Mouse (Mus musculus): Measurements from ENCODE around the gene Gm9821.

Gene Gm9821

GRCm38 (mm10) chr2:91945483-91945882 lies at the start of gene Gm9821:
Gene Gm9821 (plus strand): TSS chr2:91945703.
- no peak for DNase-seq (ENCODE audit: low read depth, low spot score)

DNA sequence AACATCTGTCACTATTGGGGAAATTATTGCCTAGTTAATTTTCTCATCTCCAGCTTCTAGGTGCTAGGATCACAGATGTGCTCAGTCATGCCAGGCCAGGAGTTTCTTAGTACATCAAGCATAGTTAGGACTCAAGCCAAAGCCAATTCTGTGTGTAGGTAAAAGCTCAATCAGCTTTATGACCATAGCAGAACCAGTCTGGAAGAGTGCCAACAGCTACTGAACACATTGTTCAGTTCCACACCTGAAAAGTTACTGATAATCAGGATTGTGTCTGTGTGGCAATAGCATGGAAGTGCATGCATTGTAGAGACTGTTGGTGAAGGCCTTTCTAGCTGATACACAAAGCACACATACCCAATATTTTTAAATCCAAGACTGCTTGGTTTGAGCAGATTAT lies 47.5 kb upstream of the Gm9821 start:
- DNase-seq (ENCODE audit: low read depth, low spot score): no peak

DNA sequence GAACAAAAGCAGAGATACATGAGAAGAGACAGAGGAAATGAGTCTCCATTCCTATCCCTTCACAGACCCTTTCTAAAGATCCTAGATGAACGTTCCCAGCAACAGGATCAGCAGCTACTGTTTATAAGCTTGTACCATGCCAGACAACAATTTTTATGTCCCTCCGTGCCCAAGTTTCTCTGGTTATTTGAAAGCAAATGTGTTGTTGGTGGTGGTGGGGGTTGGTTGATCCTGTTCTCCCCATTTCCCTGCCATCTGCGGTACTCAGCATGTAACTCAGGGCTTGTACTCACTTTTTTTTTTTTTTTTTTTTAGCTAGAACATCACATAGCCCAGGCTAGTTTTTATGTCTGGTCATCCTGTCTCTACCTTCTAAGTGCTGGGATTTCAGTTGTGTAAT lies 46.4 kb upstream of the Gm9821 start:
- DNase-seq (ENCODE audit: low read depth, low spot score): no peak

- no peak for DNase-seq (ENCODE audit: low read depth, low spot score)
Measured at GRCm38 (mm10) chr2:91900431-91900830, 45.1 kb upstream of the Gm9821 start.

- no peak for DNase-seq (ENCODE audit: low read depth, low spot score)
Measured at GRCm38 (mm10) chr2:91902336-91902735, 43.2 kb upstream of the Gm9821 start.

GRCm38 (mm10) chr2:91903171-91903925 lies 42.2 kb upstream of the Gm9821 start:
- DNase-seq (ENCODE audit: low read depth, low spot score): no peak

DNA sequence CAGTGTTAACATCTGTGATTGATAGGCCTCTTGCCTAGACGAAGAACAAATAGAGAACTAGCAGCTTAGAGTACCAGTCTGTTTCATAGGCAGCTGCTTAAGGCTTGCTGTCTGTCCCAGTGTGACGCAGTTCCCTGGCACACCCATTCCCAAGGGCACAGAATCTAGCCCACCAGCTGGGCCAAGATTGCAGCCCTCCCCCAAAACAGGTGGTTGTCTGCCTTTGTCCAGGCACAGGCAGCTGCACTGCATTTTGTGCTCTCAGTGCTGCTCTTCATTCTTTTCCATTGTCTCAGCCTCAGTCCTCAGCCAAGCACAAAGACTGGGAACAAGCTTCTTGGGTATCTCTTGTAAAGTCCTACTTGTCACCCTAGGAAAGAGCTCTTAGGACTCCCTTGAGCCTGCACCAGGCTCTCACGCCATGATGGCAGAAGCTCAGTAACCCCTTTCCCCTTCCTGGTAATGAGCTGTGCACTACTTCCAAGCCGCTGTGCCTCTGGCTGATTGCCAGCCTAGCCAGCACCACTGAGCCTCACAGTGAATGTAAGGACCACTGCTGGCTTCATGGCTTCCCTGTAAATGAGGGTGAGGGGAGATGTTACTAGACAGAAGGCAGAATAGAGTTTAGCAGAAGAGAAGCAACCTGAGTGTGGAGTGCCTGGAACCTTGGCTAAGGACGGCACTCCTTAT lies 40.7 kb upstream of the Gm9821 start:
- DNase-seq (ENCODE audit: low read depth, low spot score): no peak

- DNase-seq (ENCODE audit: low read depth, low spot score): no peak
Measured at GRCm38 (mm10) chr2:91906141-91906540, 39.4 kb upstream of the Gm9821 start.

DNA sequence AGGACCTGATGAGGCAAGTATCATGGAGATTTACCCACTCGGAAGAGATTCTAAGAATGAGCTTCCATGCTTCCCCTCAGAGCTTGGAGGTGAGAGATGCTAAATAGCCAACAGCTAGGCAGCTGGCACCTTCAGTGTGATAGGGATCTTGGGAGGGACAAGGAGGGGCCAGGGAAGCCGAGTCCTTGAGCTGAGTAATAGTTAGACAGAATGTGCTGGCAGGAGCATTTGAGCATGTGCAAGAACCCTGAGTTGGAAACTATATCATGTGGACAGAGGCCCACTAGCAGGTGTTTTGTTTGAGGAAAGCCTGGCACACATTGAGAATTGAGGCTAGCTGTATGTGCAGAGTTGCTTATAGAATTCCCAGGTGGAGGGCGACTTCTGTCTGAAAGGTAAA lies 32.9 kb upstream of the Gm9821 start:
- no peak for DNase-seq (ENCODE audit: low read depth, low spot score)

GRCm38 (mm10) chr2:91913328-91914110 lies 32.0 kb upstream of the Gm9821 start:
- DNase-seq (ENCODE audit: low read depth, low spot score): no peak

DNA sequence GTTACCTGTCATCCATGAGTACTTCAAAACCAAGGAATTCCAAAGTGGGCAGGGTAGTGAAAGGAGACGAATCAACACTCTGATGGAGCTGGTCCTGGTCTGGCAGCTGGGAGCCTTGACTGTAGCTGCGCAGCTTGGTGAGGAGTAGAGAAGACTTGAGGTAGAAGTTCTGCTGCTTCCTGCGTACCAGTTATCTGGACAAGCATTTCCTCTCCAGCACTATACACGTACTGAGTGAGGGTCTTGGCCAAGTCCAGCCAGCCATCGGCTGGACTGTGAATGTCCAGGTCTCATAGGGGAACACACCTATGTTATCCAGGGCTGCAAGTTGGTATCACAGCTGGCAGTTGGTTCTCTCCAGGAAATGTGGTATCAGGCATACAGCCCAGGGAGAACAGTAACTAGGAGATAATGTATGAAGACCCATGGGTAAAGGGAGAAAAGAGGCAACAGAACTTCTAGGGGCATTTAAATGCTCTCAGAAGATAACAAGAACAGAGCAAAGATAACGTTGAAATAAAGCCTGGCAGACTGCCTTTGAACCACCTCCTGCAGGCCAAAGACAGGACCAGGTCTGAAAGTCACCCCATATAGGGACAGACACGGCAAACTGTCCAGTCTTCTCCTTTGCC lies 29.0 kb upstream of the Gm9821 start:
- DNase-seq (ENCODE audit: low read depth, low spot score): no peak

- no peak for DNase-seq (ENCODE audit: low read depth, low spot score)
Measured at GRCm38 (mm10) chr2:91917096-91917495, 28.4 kb upstream of the Gm9821 start.

GRCm38 (mm10) chr2:91920130-91920529 lies 25.4 kb upstream of the Gm9821 start:
- DNase-seq (ENCODE audit: low read depth, low spot score): no peak

- peak; percentile 69 for DNase-seq (ENCODE audit: low read depth, low spot score)
Measured at GRCm38 (mm10) chr2:91921181-91921789, 24.2 kb upstream of the Gm9821 start.

- no peak for DNase-seq (ENCODE audit: low read depth, low spot score)
Measured at GRCm38 (mm10) chr2:91921790-91922570, 23.5 kb upstream of the Gm9821 start.

- no peak for DNase-seq (ENCODE audit: low read depth, low spot score)
Measured at GRCm38 (mm10) chr2:91922586-91923414, 22.7 kb upstream of the Gm9821 start.

DNA sequence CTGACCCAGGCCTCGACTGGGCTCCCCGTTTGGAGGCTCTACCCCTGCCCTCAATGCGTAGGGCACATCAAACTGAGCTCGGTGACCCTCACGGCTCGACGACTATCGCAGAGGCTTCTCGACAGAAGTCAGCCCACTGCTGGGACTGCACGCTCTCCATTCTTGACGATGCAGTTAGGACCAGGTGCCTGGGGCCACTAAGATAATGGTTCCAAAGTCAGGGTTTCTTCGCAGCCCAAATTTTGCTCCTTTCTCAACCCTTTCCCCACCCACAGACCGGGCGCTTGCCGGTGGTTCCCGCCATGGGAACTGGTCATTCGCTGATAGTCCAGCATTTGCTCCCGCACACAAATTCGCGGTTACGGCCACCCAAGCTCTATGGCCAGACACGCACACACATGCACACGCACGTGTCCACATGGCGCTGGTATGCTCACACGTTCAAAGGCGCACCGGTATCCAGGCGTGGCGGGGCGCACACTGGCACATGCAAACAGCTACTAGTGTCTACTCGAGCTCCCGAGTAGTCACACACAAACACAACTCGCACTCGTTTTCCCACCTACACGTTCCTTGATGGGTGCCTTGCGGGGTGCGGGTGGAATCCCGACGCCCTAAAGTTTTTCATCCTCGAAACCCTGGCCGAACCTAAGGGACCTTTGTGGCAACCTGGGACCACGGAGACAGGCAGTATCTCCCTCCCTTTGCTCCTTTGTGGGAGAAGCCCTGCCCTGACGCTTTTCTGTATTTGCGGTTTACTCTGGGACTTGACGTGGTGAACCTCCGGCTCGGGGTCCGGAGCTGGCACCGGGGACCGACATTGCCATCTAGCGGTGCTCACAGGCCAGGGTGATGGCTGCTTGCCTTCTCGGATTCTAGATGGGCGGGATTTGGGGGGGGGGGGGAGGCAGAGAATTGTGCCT lies 21.8 kb upstream of the Gm9821 start:
- peak; percentile 68 for DNase-seq (ENCODE audit: low read depth, low spot score)

- DNase-seq (ENCODE audit: low read depth, low spot score): no peak
Measured at GRCm38 (mm10) chr2:91924726-91925125, 20.8 kb upstream of the Gm9821 start.

- no peak for DNase-seq (ENCODE audit: low read depth, low spot score)
Measured at GRCm38 (mm10) chr2:91925442-91925841, 20.1 kb upstream of the Gm9821 start.

Data from embryo, embryonic 11.5 days (tissue).